Mouse (Mus musculus) CH12.LX (cell line): ENCODE results near the gene Crtc1. TPM values are rescaled to one million over a fixed set of nuclear protein-coding genes. Genes with fewer than 3 reads are reported as not detected.

Experiments used
- DNase-seq: peaks from one replicate; pipeline ENCODE4 v3.0.0-alpha.2; 2013; ENCODE audit errors: extremely low read depth
- H3K27ac ChIP-seq: 2 replicates; pipeline ENCODE4 v1.5.1; 2012; ENCODE audit warnings: low read depth, mild to moderate bottlenecking, control low read depth, moderate library complexity; ENCODE audit not compliant: insufficient read depth
- H3K27me3 ChIP-seq: replicated peaks from 2 replicates; pipeline ENCODE3; 2012; ENCODE audit warnings: inconsistent platforms
- H3K36me3 ChIP-seq, 2 experiments: replicated peaks in 1 of 2; 2 replicates each; pipeline versions ENCODE3 to v1.6.1; 2012; ENCODE audit warnings: inconsistent platforms in 1 of 2, low read length in 1 of 2, mild to moderate bottlenecking in 1 of 2, mixed read lengths in 1 of 2, moderate library complexity in 1 of 2; ENCODE audit not compliant: control insufficient read depth in 1 of 2, insufficient read depth in 1 of 2
- H3K4me1 ChIP-seq, 2 experiments: 2 replicates each; pipeline ENCODE4 v1.6.1; 2012; ENCODE audit warnings: inconsistent platforms in 1 of 2, moderate library complexity in 1 of 2; ENCODE audit not compliant: insufficient read depth in 2 of 2, control insufficient read depth in 1 of 2
- H3K4me2 ChIP-seq: 2 replicates; pipeline ENCODE4 v1.6.1; 2012; ENCODE audit warnings: low read depth, mild to moderate bottlenecking, control low read depth; ENCODE audit not compliant: poor library complexity, insufficient read depth, severe bottlenecking
- H3K4me3 ChIP-seq, 3 experiments: fragments of 150-350 bp in 1 of 3; sonication (generic) in 1 of 3; replicated peaks in 1 of 3; 2 replicates each; pipeline versions ENCODE3 to v1.5.1; 2011 to 2012; ENCODE audit warnings: low read depth in 2 of 3, low read length in 2 of 3, mild to moderate bottlenecking in 2 of 3, moderate library complexity in 2 of 3, control low read depth in 1 of 3, improper control_type of control experiment in 1 of 3, inconsistent platforms in 1 of 3, mixed read lengths in 1 of 3; ENCODE audit not compliant: poor library complexity in 1 of 3
- H3K79me2 ChIP-seq: replicated peaks from 2 replicates; pipeline ENCODE4 v1.6.1; 2012; ENCODE audit warnings: mild to moderate bottlenecking, moderate library complexity; ENCODE audit not compliant: control insufficient read depth, poor library complexity, insufficient read depth, severe bottlenecking; ENCODE audit errors: extremely low read depth
- H3K9ac ChIP-seq: 2 replicates; pipeline ENCODE4 v1.6.1; 2012; ENCODE audit warnings: low read depth, mild to moderate bottlenecking, control low read depth, moderate library complexity; ENCODE audit not compliant: insufficient read depth
- H3K9me3 ChIP-seq: replicated peaks from 2 replicates; pipeline ENCODE3; 2012; ENCODE audit warnings: low read length, inconsistent platforms, mixed read lengths
- BHLHE40 ChIP-seq: IDR thresholded peaks from 2 replicates; pipeline ENCODE4 v1.6.1; 2011; ENCODE audit warnings: mild to moderate bottlenecking, low read depth, low read length, improper control_type of control experiment
- CHD1 ChIP-seq: IDR thresholded peaks from 2 replicates; pipeline ENCODE4 v1.6.1; 2012; ENCODE audit warnings: low read depth, low read length, improper control_type of control experiment, inconsistent platforms
- CHD2 ChIP-seq: IDR thresholded peaks from 2 replicates; pipeline ENCODE4 v1.6.1; 2011; ENCODE audit warnings: low read length, improper control_type of control experiment
- CTCF ChIP-seq, 2 experiments: IDR thresholded peaks in 1 of 2; conservative IDR thresholded peaks in 1 of 2; 2 replicates each; pipeline ENCODE4 v1.5.1; 2011 to 2012; ENCODE audit warnings: low read depth in 2 of 2, low read length in 2 of 2, improper control_type of control experiment in 1 of 2, inconsistent platforms in 1 of 2, mild to moderate bottlenecking in 1 of 2, moderate library complexity in 1 of 2
- ELF1 ChIP-seq: IDR thresholded peaks from 2 replicates; pipeline ENCODE4 v1.6.1; 2014; ENCODE audit warnings: low read depth, mild to moderate bottlenecking, inconsistent platforms, low read length, improper control_type of control experiment
- ETS1 ChIP-seq: conservative IDR thresholded peaks from 2 replicates; pipeline ENCODE4 v1.6.1; 2012; ENCODE audit warnings: low read depth, mild to moderate bottlenecking, inconsistent platforms, low read length, improper control_type of control experiment, moderate library complexity
- HCFC1 ChIP-seq: IDR thresholded peaks from 2 replicates; pipeline ENCODE4 v1.6.1; 2012; ENCODE audit warnings: low read depth, mild to moderate bottlenecking, inconsistent platforms, low read length, improper control_type of control experiment
- MAX ChIP-seq: IDR thresholded peaks from 2 replicates; pipeline ENCODE4 v1.6.1; 2011; ENCODE audit warnings: low read length, improper control_type of control experiment
- MAZ ChIP-seq: IDR thresholded peaks from 2 replicates; pipeline ENCODE4 v1.6.1; 2012; ENCODE audit warnings: low read depth, mild to moderate bottlenecking, inconsistent platforms, low read length, improper control_type of control experiment, moderate library complexity
- MEF2A ChIP-seq: IDR thresholded peaks from 2 replicates; pipeline ENCODE4 v1.6.1; 2014; ENCODE audit warnings: low read depth, mild to moderate bottlenecking, inconsistent platforms, low read length, improper control_type of control experiment, borderline replicate concordance
- MYC ChIP-seq: IDR thresholded peaks from 2 replicates; pipeline ENCODE4 v1.6.1; 2011; ENCODE audit warnings: low read depth, mild to moderate bottlenecking, improper control_type of control experiment, low read length
- NRF1 ChIP-seq: IDR thresholded peaks from 2 replicates; pipeline ENCODE4 v1.6.1; 2014; ENCODE audit warnings: low read depth, mild to moderate bottlenecking, inconsistent platforms, low read length, improper control_type of control experiment, moderate library complexity
- PAX5 ChIP-seq: IDR thresholded peaks from 2 replicates; pipeline ENCODE4 v1.6.1; 2012; ENCODE audit warnings: low read length, inconsistent platforms, mixed read lengths
- POLR2A ChIP-seq: IDR thresholded peaks from 2 replicates; pipeline ENCODE4 v1.6.1; 2011; ENCODE audit warnings: low read depth, mild to moderate bottlenecking, improper control_type of control experiment, low read length
- POLR2AphosphoS2 ChIP-seq: IDR thresholded peaks from 2 replicates; pipeline ENCODE4 v1.6.1; 2011; ENCODE audit warnings: low read depth, low read length, improper control_type of control experiment
- RAD21 ChIP-seq: IDR thresholded peaks from 2 replicates; pipeline ENCODE4 v1.6.1; 2011; ENCODE audit warnings: low read depth, mild to moderate bottlenecking, low read length, improper control_type of control experiment, moderate library complexity
- RCOR1 ChIP-seq: conservative IDR thresholded peaks from 2 replicates; pipeline ENCODE4 v1.6.1; 2012; ENCODE audit warnings: low read depth, mild to moderate bottlenecking, inconsistent platforms, low read length, improper control_type of control experiment
- SIN3A ChIP-seq: IDR thresholded peaks from 2 replicates; pipeline ENCODE4 v1.6.1; 2012; ENCODE audit warnings: low read length, improper control_type of control experiment, inconsistent platforms
- SMC3 ChIP-seq: IDR thresholded peaks from 2 replicates; pipeline ENCODE4 v1.6.1; 2011; ENCODE audit warnings: low read depth, low read length, improper control_type of control experiment
- TBP ChIP-seq: conservative IDR thresholded peaks from 2 replicates; pipeline ENCODE4 v1.6.1; 2011; ENCODE audit warnings: low read depth, low read length, improper control_type of control experiment
- USF1 ChIP-seq: IDR thresholded peaks from 2 replicates; pipeline ENCODE4 v1.6.1; 2014; ENCODE audit warnings: low read depth, mild to moderate bottlenecking, inconsistent platforms, low read length, improper control_type of control experiment
- USF2 ChIP-seq: conservative IDR thresholded peaks from 2 replicates; pipeline ENCODE4 v1.6.1; 2011; ENCODE audit warnings: low read depth, low read length, improper control_type of control experiment
- ZC3H11A ChIP-seq: IDR thresholded peaks from 2 replicates; pipeline ENCODE4 v1.6.1; 2012; ENCODE audit warnings: low read depth, mild to moderate bottlenecking, inconsistent platforms, low read length, improper control_type of control experiment
- ZKSCAN1 ChIP-seq: IDR thresholded peaks from 2 replicates; pipeline ENCODE4 v1.6.1; 2012; ENCODE audit warnings: low read depth, inconsistent platforms, low read length, improper control_type of control experiment, borderline replicate concordance
- ZMIZ1 ChIP-seq: IDR thresholded peaks from 2 replicates; pipeline ENCODE4 v1.6.1; 2012; ENCODE audit warnings: low read depth, mild to moderate bottlenecking, inconsistent platforms, low read length, improper control_type of control experiment
- ZNF384 ChIP-seq: IDR thresholded peaks from 2 replicates; pipeline ENCODE4 v1.6.1; 2012; ENCODE audit warnings: low read depth, low read length, improper control_type of control experiment, inconsistent platforms
- dilution Hi-C: fragments of 300-500 bp; cut with MboI; formaldehyde crosslinking; loops from 2 replicates; pipeline ENCODE4 v1.14.3; 2020; ENCODE audit warnings: low sequenced_read_pairs; ENCODE audit not compliant: extremely low pct_unique_long_range_greater_than_20kb, extremely low pct_ligation_motif_present
- in situ Hi-C: fragments of 300-500 bp; cut with MboI; formaldehyde crosslinking; loops from 3 replicates; pipeline ENCODE4 v1.14.3; 2019; ENCODE audit warnings: low sequenced_read_pairs, low pct_ligation_motif_present, low pct_unique_long_range_greater_than_20kb, mixed read lengths
- polyA plus RNA-seq: library from polyadenylated mRNA; unstranded; fragments of >175 nt; gene quantifications from 2 replicates; pipeline ENCODE4 v1.2.1, GENCODE M21; 2012; ENCODE audit warnings: low read depth; ENCODE audit not compliant: insufficient read length
- total RNA-seq, 2 experiments: library from RNA; depleted of rRNA; stranded (reverse); fragments of 300-350 nt in 1 of 2; fragments of >200 nt in 1 of 2; gene quantifications; 2 replicates each; pipeline ENCODE4 v1.2.3; 2012 to 2014

The Crtc1 gene
- total and polyA plus RNA-seq, 3 experiments: 2.0 to 8.6 (median 2.2) TPM

GRCm38 (mm10) chr8:70393087-70393486 is 46.3 kb downstream of the Crtc1 start:
- in situ Hi-C loops: no loop called here
- H3K79me2 ChIP-seq: no peaks in the 10 kb centered on the region
- H3K9me3 ChIP-seq: no peaks in the 10 kb centered on the region
- H3K27me3 ChIP-seq: no peaks in the 10 kb centered on the region
- peaks cover 0 to 67% of the 10 kb centered on the region in 2 experiments for H3K36me3 ChIP-seq
- H3K27ac ChIP-seq: no peak overlapping the region
- no peak overlapping the region for H3K4me3 ChIP-seq
- dilution Hi-C loops: no loop called here
- H3K4me1 ChIP-seq: no peaks in the 10 kb centered on the region
- H3K9ac ChIP-seq: no peak overlapping the region
- TF ChIP-seq MAZ (no peak), MYC (no peak), ELF1 (no peak), TBP (no peak), ZNF384 (no peak)
- H3K4me2 ChIP-seq: no peak overlapping the region
- no peak for DNase-seq

- Histone ChIP-seq H3K9me3 (no peaks in the 10 kb centered on the region), H3K36me3 (peaks cover 12 to 78% of the 10 kb centered on the region in 2 experiments), H3K79me2 (no peaks in the 10 kb centered on the region), H3K4me3 (no peak overlapping the region)
- no peak for DNase-seq
- dilution Hi-C loops: no loop called here
- TF ChIP-seq USF2 (no peak), ETS1 (no peak), ZKSCAN1 (no peak), CHD2 (no peak), MYC (no peak), ZNF384 (no peak)
- TF ChIP-seq, all 38 proteins: peak for 0
- no peaks in the 10 kb centered on the region for H3K4me1 ChIP-seq
- H3K9ac ChIP-seq: no peak overlapping the region
- H3K4me2 ChIP-seq: no peak overlapping the region
- H3K27ac ChIP-seq: no peak overlapping the region
- in situ Hi-C loops: no loop called here
- H3K27me3 ChIP-seq: no peaks in the 10 kb centered on the region
These were observed 49.7 kb downstream of the Crtc1 start for GRCm38 (mm10) chr8:70389678-70390077.

DNA sequence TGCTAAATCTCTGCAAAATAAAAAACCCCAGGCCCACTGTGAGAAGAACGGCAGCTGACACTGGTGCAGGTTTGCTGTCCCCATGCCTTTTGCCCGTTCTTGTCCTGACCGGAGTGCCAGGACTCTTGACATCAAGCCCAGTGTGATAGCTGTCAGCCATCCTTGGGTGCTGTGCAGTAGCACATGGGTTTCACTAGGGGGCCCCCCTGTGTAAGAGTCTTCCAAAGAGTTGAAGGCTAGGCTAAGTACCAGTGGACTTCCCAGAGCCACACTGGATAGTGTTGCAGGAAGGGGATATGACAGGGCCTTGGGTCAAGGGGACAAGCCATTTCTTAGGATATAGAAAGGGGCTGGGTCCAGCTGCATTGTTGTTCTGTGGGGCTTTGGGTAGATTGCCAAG is 56.1 kb downstream of the Crtc1 start:
- Histone ChIP-seq H3K4me1 (no peaks in the 10 kb centered on the region), H3K27me3 (no peaks in the 10 kb centered on the region), H3K79me2 (no peaks in the 10 kb centered on the region), H3K36me3 (peaks cover 12 to 47% of the 10 kb centered on the region in 2 experiments), H3K4me2 (no peak overlapping the region), H3K4me3 (no peak overlapping the region), H3K27ac (no peak overlapping the region), H3K9me3 (no peaks in the 10 kb centered on the region), H3K9ac (no peak overlapping the region)
- DNase-seq: peak; percentile 58
- dilution Hi-C loops: no loop called here
- in situ Hi-C loops: no loop called here
- TF ChIP-seq ZNF384 (no peak), CHD1 (no peak), ZKSCAN1 (no peak), RAD21 (peak; percentile 83), POLR2AphosphoS2 (no peak), MEF2A (no peak), PAX5 (no peak), SIN3A (no peak), MAX (peak; percentile 84), TBP (no peak), CTCF (conservative IDR thresholded peaks at IDR 0.05 in 1 of 2, IDR thresholded peaks at IDR 0.05 in 1 of 2; ENCODE audit: low read depth in 2 of 2, low read length in 2 of 2) (peak; percentile 55 to 89), SMC3 (peak; percentile 79), USF1 (no peak), BHLHE40 (no peak), MYC (0 out of 2 replicates have a peak, but pooled peaks have one; percentile 41), ZMIZ1 (no peak), ZC3H11A (peak; percentile 27; the same call in 1 of the 2 replicates), ETS1 (no peak), RCOR1 (no peak), NRF1 (no peak), POLR2A (no peak), HCFC1 (no peak)
